Mouse (Mus musculus) hindbrain, embryonic 13.5 days (tissue): Measurements from ENCODE around the gene Foxn3. TPM values are rescaled to one million over a fixed set of nuclear protein-coding genes. Genes with fewer than 3 reads are reported as not detected.

Experiments
- ATAC-seq: fragments of 200-750 bp; cut with Nextera tagmentation; 2 replicates; pipeline ENCODE4 v1.8.0; 2017; ENCODE audit warnings: moderate TSS enrichment; ENCODE audit not compliant: low FRiP score
- H3K27ac ChIP-seq: fragments of 300-500 bp; sonication (generic); 2 replicates; pipeline ENCODE4 v1.5.1; 2015; ENCODE audit warnings: inconsistent platforms, mild to moderate bottlenecking, moderate library complexity
- H3K27me3 ChIP-seq: fragments of 300-500 bp; sonication (generic); 2 replicates; pipeline ENCODE4 v1.6.1; 2015; ENCODE audit warnings: mild to moderate bottlenecking, inconsistent platforms
- H3K36me3 ChIP-seq: fragments of 300-500 bp; sonication (generic); 2 replicates; pipeline ENCODE4 v1.6.1; 2015; ENCODE audit warnings: mild to moderate bottlenecking, inconsistent platforms
- H3K4me1 ChIP-seq: fragments of 300-500 bp; sonication (generic); replicated peaks from 2 replicates; pipeline ENCODE4 v1.6.1; 2015; ENCODE audit warnings: inconsistent platforms
- H3K4me2 ChIP-seq: fragments of 300-500 bp; sonication (generic); 2 replicates; pipeline ENCODE4 v1.6.1; 2015; ENCODE audit warnings: inconsistent platforms, mild to moderate bottlenecking, moderate library complexity
- H3K4me3 ChIP-seq: fragments of 300-500 bp; sonication (generic); 2 replicates; pipeline ENCODE4 v1.5.1; 2015; ENCODE audit warnings: mild to moderate bottlenecking, inconsistent platforms
- H3K9ac ChIP-seq: fragments of 300-500 bp; sonication (generic); 2 replicates; pipeline ENCODE4 v1.6.1; 2015; ENCODE audit warnings: mild to moderate bottlenecking, inconsistent platforms
- H3K9me3 ChIP-seq: fragments of 300-500 bp; sonication (generic); 2 replicates; pipeline ENCODE4 v1.6.1; 2016; ENCODE audit warnings: inconsistent platforms
- WGBS: fragments of 180-500 bp; shearing (Covaris S2); methylation state at CpG from one replicate; pipeline ENCODE4 v1.1.7; 2015; 5-methylcytosine and 5-hydroxymethylcytosine counted together
- polyA plus RNA-seq: library from polyadenylated mRNA; unstranded; fragments of >200 nt; fragmentation: Nextera tagmentation; extraction: Ambion mirVana; gene quantifications from 2 replicates; pipeline ENCODE4 v1.2.1, GENCODE M21; 2015

Foxn3 gene
- polyA plus RNA-seq, 1 experiment from 2014 or later: 83.6 TPM

- H3K9me3 ChIP-seq: no peaks in the 10 kb centered on the region
- peak overlapping the region; percentile 26 for H3K4me2 ChIP-seq
- no peak overlapping the region for H3K9ac ChIP-seq
- peak; percentile 57; the same call in 1 of the 2 replicates for ATAC-seq
- 6% methylated on average over 8 of the region's 8 CpGs for WGBS
- no peak overlapping the region for H3K4me3 ChIP-seq
- H3K27me3 ChIP-seq: no peaks in the 10 kb centered on the region
- no peaks in the 10 kb centered on the region for H3K36me3 ChIP-seq
- peak overlapping the region; percentile 69 for H3K27ac ChIP-seq
- peaks cover 94% of the 10 kb centered on the region for H3K4me1 ChIP-seq
Observed at GRCm38 (mm10) chr12:99220333-99220732, 343.0 kb downstream of the Foxn3 start.

GRCm38 (mm10) chr12:99219812-99220211 lies 343.6 kb downstream of the Foxn3 start:
- H3K27ac ChIP-seq: peak overlapping the region; percentile 69
- peak overlapping the region; percentile 26 for H3K4me2 ChIP-seq
- no peak overlapping the region for H3K4me3 ChIP-seq
- no peak for ATAC-seq
- peaks cover 94% of the 10 kb centered on the region for H3K4me1 ChIP-seq
- no peaks in the 10 kb centered on the region for H3K27me3 ChIP-seq
- no peaks in the 10 kb centered on the region for H3K9me3 ChIP-seq
- H3K9ac ChIP-seq: no peak overlapping the region
- no peaks in the 10 kb centered on the region for H3K36me3 ChIP-seq
- WGBS: 24% methylated on average over 5 of the region's 5 CpGs

GRCm38 (mm10) chr12:99217145-99217698 lies 346.2 kb downstream of the Foxn3 start:
- H3K36me3 ChIP-seq: no peaks in the 10 kb centered on the region
- no peak overlapping the region for H3K9ac ChIP-seq
- H3K4me1 ChIP-seq: peaks cover 95% of the 10 kb centered on the region
- H3K4me2 ChIP-seq: no peak overlapping the region
- no peaks in the 10 kb centered on the region for H3K9me3 ChIP-seq
- no peaks in the 10 kb centered on the region for H3K27me3 ChIP-seq
- peak overlapping the region; percentile 62 for H3K27ac ChIP-seq
- no peak overlapping the region for H3K4me3 ChIP-seq
- WGBS: 87% methylated on average over 7 of the region's 7 CpGs
- ATAC-seq: no peak

GRCm38 (mm10) chr12:99216341-99216761 lies 347.0 kb downstream of the Foxn3 start:
- peak overlapping the region; percentile 62 for H3K27ac ChIP-seq
- no peaks in the 10 kb centered on the region for H3K36me3 ChIP-seq
- no peaks in the 10 kb centered on the region for H3K9me3 ChIP-seq
- H3K4me1 ChIP-seq: peaks cover 87% of the 10 kb centered on the region
- peak overlapping the region; percentile 39; the same call in 1 of the 2 replicates for H3K9ac ChIP-seq
- ATAC-seq: no peak
- no peaks in the 10 kb centered on the region for H3K27me3 ChIP-seq
- 41% methylated on average over 5 of the region's 5 CpGs for WGBS
- no peak overlapping the region for H3K4me3 ChIP-seq
- no peak overlapping the region for H3K4me2 ChIP-seq

- peaks cover 81% of the 10 kb centered on the region for H3K4me1 ChIP-seq
- ATAC-seq: no peak
- H3K9me3 ChIP-seq: no peaks in the 10 kb centered on the region
- peak overlapping the region; percentile 62; the same call in 1 of the 2 replicates for H3K27ac ChIP-seq
- H3K4me2 ChIP-seq: no peak overlapping the region
- H3K9ac ChIP-seq: no peak overlapping the region
- WGBS: 58% methylated on average over 11 of the region's 11 CpGs
- no peak overlapping the region for H3K4me3 ChIP-seq
- no peaks in the 10 kb centered on the region for H3K36me3 ChIP-seq
- H3K27me3 ChIP-seq: no peaks in the 10 kb centered on the region
Observed at GRCm38 (mm10) chr12:99215521-99216255, 347.7 kb downstream of the Foxn3 start.

- H3K36me3 ChIP-seq: no peaks in the 10 kb centered on the region
- no peak for ATAC-seq
- no peak overlapping the region for H3K4me2 ChIP-seq
- no peaks in the 10 kb centered on the region for H3K27me3 ChIP-seq
- no peak overlapping the region; the same call in 1 of the 2 replicates for H3K27ac ChIP-seq
- no peak overlapping the region for H3K9ac ChIP-seq
- no peaks in the 10 kb centered on the region for H3K9me3 ChIP-seq
- H3K4me3 ChIP-seq: no peak overlapping the region
- 68% methylated on average over 5 of the region's 5 CpGs for WGBS
- peaks cover 65% of the 10 kb centered on the region for H3K4me1 ChIP-seq
Observed at GRCm38 (mm10) chr12:99214098-99214497, 349.3 kb downstream of the Foxn3 start.

- no peak overlapping the region for H3K9ac ChIP-seq
- peaks cover 58% of the 10 kb centered on the region for H3K4me1 ChIP-seq
- no peak overlapping the region for H3K4me2 ChIP-seq
- H3K27ac ChIP-seq: no peak overlapping the region
- WGBS: 94% methylated on average over 12 of the region's 12 CpGs
- no peaks in the 10 kb centered on the region for H3K27me3 ChIP-seq
- ATAC-seq: no peak
- no peaks in the 10 kb centered on the region for H3K36me3 ChIP-seq
- H3K9me3 ChIP-seq: no peaks in the 10 kb centered on the region
- no peak overlapping the region for H3K4me3 ChIP-seq
Observed at GRCm38 (mm10) chr12:99213218-99213617, 350.2 kb downstream of the Foxn3 start.

GRCm38 (mm10) chr12:99209801-99210200 lies 353.6 kb downstream of the Foxn3 start:
- no peak for ATAC-seq
- Histone ChIP-seq H3K4me3 (no peak overlapping the region), H3K9ac (no peak overlapping the region), H3K4me2 (no peak overlapping the region), H3K4me1 (peaks cover 26% of the 10 kb centered on the region), H3K9me3 (no peaks in the 10 kb centered on the region), H3K27me3 (no peaks in the 10 kb centered on the region), H3K27ac (no peak overlapping the region), H3K36me3 (no peaks in the 10 kb centered on the region)
- 89% methylated on average over 8 of the region's 8 CpGs for WGBS

- Histone ChIP-seq H3K4me1 (peaks cover 12% of the 10 kb centered on the region), H3K9ac (no peak overlapping the region), H3K27ac (no peak overlapping the region), H3K4me2 (no peak overlapping the region), H3K36me3 (no peaks in the 10 kb centered on the region), H3K9me3 (no peaks in the 10 kb centered on the region), H3K4me3 (no peak overlapping the region), H3K27me3 (no peaks in the 10 kb centered on the region)
- WGBS: 88% methylated on average over 9 of the region's 9 CpGs
- no peak for ATAC-seq
Observed at GRCm38 (mm10) chr12:99208251-99208650, 355.1 kb downstream of the Foxn3 start.

GRCm38 (mm10) chr12:99207014-99207612 lies 356.3 kb downstream of the Foxn3 start:
- Histone ChIP-seq H3K27me3 (no peaks in the 10 kb centered on the region), H3K9me3 (no peaks in the 10 kb centered on the region), H3K4me3 (no peak overlapping the region), H3K36me3 (no peaks in the 10 kb centered on the region), H3K4me1 (peaks cover under 1% of the 10 kb centered on the region; the same call in 1 of the 2 replicates), H3K4me2 (no peak overlapping the region), H3K9ac (no peak overlapping the region), H3K27ac (no peak overlapping the region)
- no peak for ATAC-seq
- 83% methylated on average over 15 of the region's 15 CpGs for WGBS

GRCm38 (mm10) chr12:99205734-99206133 lies 357.6 kb downstream of the Foxn3 start:
- Histone ChIP-seq H3K4me2 (no peak overlapping the region), H3K9ac (no peak overlapping the region), H3K4me3 (no peak overlapping the region), H3K27ac (no peak overlapping the region), H3K4me1 (no peaks in the 10 kb centered on the region; the same call in 1 of the 2 replicates), H3K9me3 (no peaks in the 10 kb centered on the region), H3K27me3 (no peaks in the 10 kb centered on the region), H3K36me3 (no peaks in the 10 kb centered on the region)
- ATAC-seq: no peak
- whole genome bisulfite sequencing: 92% methylated on average over 8 of the region's 8 CpGs

GRCm38 (mm10) chr12:99199124-99199483 lies 364.3 kb downstream of the Foxn3 start:
- Histone ChIP-seq H3K4me3 (no peak overlapping the region), H3K27me3 (no peaks in the 10 kb centered on the region), H3K9ac (no peak overlapping the region), H3K36me3 (peaks cover 7% of the 10 kb centered on the region), H3K4me1 (peaks cover 35% of the 10 kb centered on the region), H3K4me2 (no peak overlapping the region), H3K27ac (no peak overlapping the region), H3K9me3 (no peaks in the 10 kb centered on the region)
- no peak for ATAC-seq
- 69% methylated on average over 5 of the region's 5 CpGs for WGBS
